Mouse (Mus musculus) cerebellum, adult 11 months (tissue): ENCODE measurements around the gene Tbc1d30.

Source experiments
- DNase-seq: peaks from one replicate; pipeline ENCODE4 v3.0.0; 2022

Gene Tbc1d30

GRCm38 (mm10) chr10:121262206-121262605, 88.9 kb downstream of the Tbc1d30 start:
- no peak for DNase-seq

- DNase-seq = no peak
Observed at GRCm38 (mm10) chr10:121261036-121261592, 90.0 kb downstream of the Tbc1d30 start.

GRCm38 (mm10) chr10:121256115-121256825, 94.8 kb downstream of the Tbc1d30 start:
- DNase-seq = peak; percentile 31

- DNase-seq = no peak
Observed at GRCm38 (mm10) chr10:121255465-121255864, 95.6 kb downstream of the Tbc1d30 start.

- DNase-seq = no peak
Observed at GRCm38 (mm10) chr10:121254343-121254742, 96.7 kb downstream of the Tbc1d30 start.

GRCm38 (mm10) chr10:121252781-121253180, 98.3 kb downstream of the Tbc1d30 start:
- no peak for DNase-seq

- DNase-seq = no peak
Observed at GRCm38 (mm10) chr10:121251191-121251590, 99.9 kb downstream of the Tbc1d30 start.

- DNase-seq = no peak
Observed at GRCm38 (mm10) chr10:121249820-121250219, 101.3 kb downstream of the Tbc1d30 start.

- no peak for DNase-seq
Observed at GRCm38 (mm10) chr10:121247545-121247944, 103.5 kb downstream of the Tbc1d30 start.

GRCm38 (mm10) chr10:121246971-121247370, 104.1 kb downstream of the Tbc1d30 start:
- DNase-seq = no peak

- DNase-seq = no peak
Observed at GRCm38 (mm10) chr10:121243373-121244207, 107.5 kb downstream of the Tbc1d30 start.

GRCm38 (mm10) chr10:121242596-121242995, 108.5 kb downstream of the Tbc1d30 start:
- DNase-seq = no peak

- no peak for DNase-seq
Observed at GRCm38 (mm10) chr10:121239065-121239464, 112.0 kb downstream of the Tbc1d30 start.

- DNase-seq = no peak
Observed at GRCm38 (mm10) chr10:121238551-121238950, 112.5 kb downstream of the Tbc1d30 start.

GRCm38 (mm10) chr10:121237377-121237776, 113.7 kb downstream of the Tbc1d30 start:
- DNase-seq = no peak

- DNase-seq = no peak
Observed at GRCm38 (mm10) chr10:121235167-121235824, 115.8 kb downstream of the Tbc1d30 start.

GRCm38 (mm10) chr10:121234476-121234875, 116.6 kb downstream of the Tbc1d30 start:
- no peak for DNase-seq

GRCm38 (mm10) chr10:121228422-121228953, 122.6 kb downstream of the Tbc1d30 start:
- no peak for DNase-seq

- DNase-seq = no peak
Observed at GRCm38 (mm10) chr10:121227988-121228409, 123.1 kb downstream of the Tbc1d30 start.

GRCm38 (mm10) chr10:121227403-121227802, 123.7 kb downstream of the Tbc1d30 start:
- DNase-seq = no peak

- no peak for DNase-seq
Observed at GRCm38 (mm10) chr10:121225636-121226035, 125.4 kb downstream of the Tbc1d30 start.

GRCm38 (mm10) chr10:121222881-121223280, 128.2 kb downstream of the Tbc1d30 start:
- no peak for DNase-seq

- no peak for DNase-seq
Observed at GRCm38 (mm10) chr10:121218616-121219015, 132.5 kb downstream of the Tbc1d30 start.
